Mouse (Mus musculus) naive thymus-derived CD4-positive, alpha-beta T cell, adult 5 months (primary cell): ENCODE data around the gene Trp53i11. TPM values are rescaled to one million over a fixed set of nuclear protein-coding genes. Genes with fewer than 3 reads are reported as not detected.

Experiments
- polyA plus RNA-seq: library from polyadenylated mRNA; unstranded; fragments of 100-300 nt; shearing (Covaris generic); gene quantifications from one replicate; pipeline ENCODE4 v1.2.1, GENCODE M21; 2017

The Trp53i11 gene
- 50.0 TPM for polyA plus RNA-seq

GRCm38 (mm10) chr2:93187323-93187996 lies at the start of gene Trp53i11:
Gene Trp53i11 (plus strand): TSS chr2:93187548.

Other genes starting within 250 kb of the Trp53i11 start
- gene Prdm11, start 141.4 kb upstream of the Trp53i11 start, polyA plus RNA-seq = 8.6 TPM
- 0.09 TPM for gene Tspan18, start 147.0 kb downstream of the Trp53i11 start, polyA plus RNA-seq